Mouse (Mus musculus): ENCODE measurements around the gene Rasgrp2. TPM values are rescaled to one million over a fixed set of nuclear protein-coding genes. Genes with fewer than 3 reads are reported as not detected.

Gene Rasgrp2
- polyA plus RNA-seq, 2 experiments from 2014 or later = 128 to 133 TPM

DNA sequence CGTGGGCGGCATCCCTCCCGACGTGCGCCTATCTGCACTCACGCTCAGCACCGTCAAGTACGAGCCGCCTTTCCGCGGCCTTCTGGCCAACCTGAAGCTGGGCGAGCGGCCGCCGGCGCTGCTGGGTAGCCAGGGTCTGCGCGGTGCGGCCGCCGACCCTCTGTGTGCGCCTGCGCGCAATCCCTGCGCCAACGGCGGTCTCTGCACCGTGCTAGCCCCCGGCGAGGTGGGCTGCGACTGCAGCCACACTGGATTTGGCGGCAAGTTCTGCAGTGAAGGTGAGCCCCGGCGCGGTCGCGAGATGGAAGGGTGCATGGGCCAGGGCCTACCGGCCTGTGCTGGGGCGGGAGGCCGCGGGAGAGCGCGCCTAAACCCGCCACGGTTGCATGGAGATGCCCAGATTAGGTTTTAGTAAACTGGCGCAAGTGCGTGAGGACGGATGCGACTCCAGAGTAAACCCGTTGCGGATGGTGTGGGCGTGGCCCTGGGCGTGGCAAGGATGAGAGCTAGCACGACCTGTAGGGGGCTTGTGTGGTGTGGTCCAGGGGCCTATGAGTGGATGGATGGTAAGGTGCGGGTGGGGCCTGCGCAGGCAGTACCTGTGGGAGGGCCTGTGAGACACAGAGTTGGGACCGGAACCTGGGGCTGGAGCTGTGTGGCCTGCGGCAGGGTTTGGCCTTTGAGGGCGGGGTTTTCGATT lies 29.5 kb downstream of the Rasgrp2 start:
- no peak for ATAC-seq

DNA sequence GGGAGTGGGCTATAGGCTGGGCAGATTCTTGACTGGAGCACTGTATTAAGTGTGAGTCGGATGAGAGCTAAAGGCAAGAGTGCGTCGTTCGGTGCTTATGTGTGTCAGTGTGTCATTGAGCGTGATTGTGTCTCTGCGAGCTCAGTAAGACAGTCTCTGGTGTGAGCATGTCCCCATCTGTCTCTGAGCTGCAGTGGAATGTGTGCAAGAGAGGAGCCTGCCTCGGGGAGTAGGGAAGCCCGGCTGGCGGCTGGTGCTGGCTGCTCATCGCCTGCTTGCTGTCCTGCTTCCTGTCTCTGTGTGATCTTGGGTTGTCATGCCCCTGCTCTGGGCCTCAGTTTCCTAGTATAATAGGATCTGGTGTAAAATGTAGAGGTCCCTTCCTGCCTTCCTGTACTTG lies 43.9 kb downstream of the Rasgrp2 start:
- ATAC-seq = no peak

- no peak for ATAC-seq
Observed at GRCm38 (mm10) chr19:6445761-6446423, 46.8 kb downstream of the Rasgrp2 start.

- no peak for ATAC-seq
Observed at GRCm38 (mm10) chr19:6446736-6447437, 47.7 kb downstream of the Rasgrp2 start.

- ATAC-seq = no peak
Observed at GRCm38 (mm10) chr19:6448752-6449151, 49.6 kb downstream of the Rasgrp2 start.

DNA sequence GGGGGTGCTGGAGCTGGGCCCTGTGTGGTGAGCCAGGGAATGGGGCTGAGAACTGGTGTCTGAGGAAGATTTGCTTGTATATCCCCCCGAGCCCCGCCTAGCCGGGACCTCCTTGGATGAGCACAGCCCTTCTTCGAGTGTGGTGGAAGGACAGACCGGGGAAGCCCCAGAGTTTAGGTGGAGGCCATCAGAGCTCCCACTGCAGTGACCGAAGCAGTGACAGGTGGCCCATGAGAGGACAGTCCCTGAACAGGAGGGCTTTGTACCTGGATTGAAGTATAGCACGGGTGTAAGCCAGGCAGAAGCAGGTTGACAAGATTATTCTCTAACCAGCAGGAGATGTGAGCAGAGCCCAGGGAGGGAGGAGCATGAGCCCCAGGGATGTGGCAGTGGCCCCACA lies 50.7 kb downstream of the Rasgrp2 start:
- ATAC-seq = no peak

DNA sequence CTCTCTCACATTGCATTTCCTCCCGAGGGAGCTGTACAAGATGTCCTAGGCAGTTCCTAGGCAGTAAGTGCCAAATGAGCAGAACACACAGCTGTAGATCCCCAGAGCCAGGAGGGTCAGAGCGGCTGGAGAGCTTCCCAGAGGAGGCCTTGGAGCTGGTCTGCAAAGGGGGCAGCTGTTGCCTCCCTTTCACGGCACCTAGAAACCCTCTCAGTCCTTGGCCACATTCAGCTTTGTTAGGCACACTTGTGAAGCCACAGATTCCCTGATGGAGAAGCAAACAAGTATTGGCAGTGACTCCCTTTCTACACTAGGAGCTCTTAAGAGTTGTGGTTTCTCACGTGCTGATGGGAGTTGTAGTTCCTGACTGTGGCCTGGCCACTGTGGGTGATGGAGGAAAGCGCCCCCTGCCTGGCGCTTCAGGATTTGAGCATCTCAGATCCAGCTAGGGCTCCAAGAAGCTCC lies 52.9 kb downstream of the Rasgrp2 start:
- peak; percentile 57 for ATAC-seq

- no peak for ATAC-seq
Observed at GRCm38 (mm10) chr19:6452672-6453310, 53.7 kb downstream of the Rasgrp2 start.

- no peak for ATAC-seq
Observed at GRCm38 (mm10) chr19:6453349-6453748, 54.2 kb downstream of the Rasgrp2 start.

- ATAC-seq = no peak
Observed at GRCm38 (mm10) chr19:6454041-6454720, 55.0 kb downstream of the Rasgrp2 start.

DNA sequence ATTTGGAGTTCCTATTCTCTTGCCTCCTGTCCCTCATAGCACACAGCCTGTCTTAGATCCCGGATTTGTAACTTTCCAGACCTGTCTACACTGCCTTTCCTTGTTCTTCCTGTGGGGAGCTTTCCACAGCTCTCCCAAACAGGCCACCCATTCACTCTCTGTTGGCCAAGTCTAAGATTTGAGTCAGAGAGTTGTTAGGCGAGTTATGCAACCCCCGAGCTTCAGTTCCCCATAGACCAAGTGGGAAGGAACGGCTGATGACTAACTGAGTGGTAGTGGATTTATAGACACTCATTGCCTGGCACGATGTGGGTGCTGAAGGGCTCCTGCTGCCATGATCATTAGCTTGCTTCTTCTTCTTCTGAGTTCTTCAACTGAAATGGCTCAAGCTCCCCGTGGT lies 60.4 kb downstream of the Rasgrp2 start:
- no peak for ATAC-seq

GRCm38 (mm10) chr19:6462841-6463240 lies 63.7 kb downstream of the Rasgrp2 start:
- ATAC-seq = no peak

DNA sequence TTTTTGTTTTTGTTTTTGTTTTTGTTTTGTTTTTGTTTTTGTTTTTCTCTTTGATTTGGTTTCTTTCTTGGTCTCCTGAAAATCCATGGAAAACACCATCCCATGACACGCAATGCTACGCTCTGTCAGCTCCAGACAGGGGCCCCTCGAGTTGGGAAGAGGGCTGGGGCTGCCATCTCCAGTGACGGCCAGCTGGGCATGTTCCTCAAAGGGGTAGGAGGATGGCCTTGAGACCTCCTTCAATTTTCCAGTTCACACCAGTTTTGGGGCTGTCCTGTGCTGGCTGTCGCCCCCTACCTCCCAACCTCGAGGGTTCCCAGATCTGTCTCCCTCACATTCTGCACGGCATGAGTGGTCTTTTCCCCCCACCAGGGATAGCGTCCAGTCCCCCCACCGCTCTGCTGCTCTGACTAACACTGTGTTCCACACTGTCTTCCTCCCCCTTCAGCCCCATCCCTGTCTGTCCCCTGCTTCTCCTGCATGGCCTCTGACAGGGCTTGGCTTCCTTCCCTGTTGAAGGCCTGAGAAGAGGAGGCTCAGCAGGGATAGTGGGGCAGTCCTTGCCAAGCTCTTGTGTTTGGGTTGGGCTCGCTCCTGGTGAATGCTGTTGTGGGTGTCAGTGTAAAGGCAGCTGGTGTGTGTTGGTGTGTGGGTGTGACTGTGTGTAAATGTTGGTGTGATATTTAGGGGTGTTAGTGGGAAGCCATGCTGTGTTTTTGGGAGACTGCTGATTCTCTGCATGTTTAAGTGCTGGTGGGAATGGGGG lies 65.3 kb downstream of the Rasgrp2 start:
- no peak for ATAC-seq

Other genes starting within 250 kb of the Rasgrp2 start
- under 1 TPM in 1 of 2 experiments, not detected in 1; 0.60 TPM for gene Majin, start 215.0 kb upstream of the Rasgrp2 start, polyA plus RNA-seq (2017; shearing (Covaris generic))
- not detected for gene Gpha2, start 173.0 kb upstream of the Rasgrp2 start, polyA plus RNA-seq (2017; shearing (Covaris generic))
- gene Ppp2r5b, start 163.5 kb upstream of the Rasgrp2 start, polyA plus RNA-seq (2017; shearing (Covaris generic)) = 1 to 10 TPM; 1.4 to 1.5 TPM
- gene Atg2a, start 157.7 kb upstream of the Rasgrp2 start, polyA plus RNA-seq (2017; shearing (Covaris generic)) = 10 to 100 TPM in 1 of 2 experiments, 1 to 10 TPM in 1; 7.4 to 17.2 TPM
- gene Ehd1, start 122.6 kb upstream of the Rasgrp2 start, polyA plus RNA-seq (2017; shearing (Covaris generic)) = 10 to 100 TPM; 11.0 to 15.2 TPM
- gene Cdc42bpg, start 92.9 kb upstream of the Rasgrp2 start, polyA plus RNA-seq (2017; shearing (Covaris generic)) = under 1 TPM; 0.11 to 0.17 TPM
- gene Men1, start 64.4 kb upstream of the Rasgrp2 start, polyA plus RNA-seq (2017; shearing (Covaris generic)) = 10 to 100 TPM; 13.9 to 19.1 TPM
- 100 to 1,000 TPM in 1 of 2 experiments, 10 to 100 TPM in 1; 82.0 to 116 TPM for gene Map4k2, start 58.2 kb upstream of the Rasgrp2 start, polyA plus RNA-seq (2017; shearing (Covaris generic))
- gene Sf1, start 35.6 kb upstream of the Rasgrp2 start, polyA plus RNA-seq (2017; shearing (Covaris generic)) = 10 to 100 TPM; 47.6 to 48.6 TPM
- 1 to 10 TPM; 3.7 to 8.0 TPM for gene Pygm, start 14.9 kb upstream of the Rasgrp2 start, polyA plus RNA-seq (2017; shearing (Covaris generic))
- gene Nrxn2, start 19.4 kb downstream of the Rasgrp2 start, polyA plus RNA-seq (2017; shearing (Covaris generic)) = under 1 TPM in 1 of 2 experiments, not detected in 1; 0.16 TPM
- not detected for gene Slc22a12, start 143.7 kb downstream of the Rasgrp2 start, polyA plus RNA-seq (2017; shearing (Covaris generic))

All from activated CD4-positive, CD25-positive, alpha-beta regulatory T cell, adult 4 months (primary cell).